Mouse (Mus musculus) MEL (cell line): ENCODE results near the gene Fbp2. TPM values are rescaled to one million over a fixed set of nuclear protein-coding genes. Genes with fewer than 3 reads are reported as not detected.

ENCODE experiments used
- DNase-seq: peaks from one replicate; pipeline ENCODE4 v3.0.0; 2011; ENCODE audit warnings: low read depth, low spot score
- H3K27ac ChIP-seq: 2 replicates; pipeline ENCODE4 v1.5.1; 2012; ENCODE audit warnings: low read depth, mild to moderate bottlenecking, control low read depth, low read length, moderate library complexity; ENCODE audit not compliant: control insufficient read depth
- H3K27me3 ChIP-seq, 2 experiments: fragments of 150-350 bp in 1 of 2; sonication (generic) in 1 of 2; 2 replicates each; pipeline ENCODE4 v1.6.1; 2012; ENCODE audit warnings: low read length in 2 of 2, mild to moderate bottlenecking in 2 of 2, improper control_type of control experiment in 1 of 2, moderate library complexity in 1 of 2; ENCODE audit not compliant: insufficient read depth in 2 of 2, control insufficient read depth in 1 of 2
- H3K36me3 ChIP-seq, 2 experiments: 2 replicates each; pipeline ENCODE4 v1.6.1; 2012 to 2014; ENCODE audit warnings: low read length in 2 of 2, improper control_type of control experiment in 1 of 2, inconsistent platforms in 1 of 2, mild to moderate bottlenecking in 1 of 2; ENCODE audit not compliant: insufficient read depth in 2 of 2, control insufficient read depth in 1 of 2
- H3K4me1 ChIP-seq, 2 experiments: fragments of 150-350 bp in 1 of 2; sonication (generic) in 1 of 2; 2 replicates each; pipeline ENCODE4 v1.6.1; 2012; ENCODE audit warnings: low read length in 2 of 2, improper control_type of control experiment in 1 of 2, mild to moderate bottlenecking in 1 of 2; ENCODE audit not compliant: insufficient read depth in 2 of 2, control insufficient read depth in 1 of 2
- H3K4me3 ChIP-seq, 2 experiments: fragments of 150-350 bp in 1 of 2; sonication (generic) in 1 of 2; 2 replicates each; pipeline ENCODE4 v1.5.1; 2012; ENCODE audit warnings: low read depth in 2 of 2, low read length in 2 of 2, mild to moderate bottlenecking in 2 of 2, moderate library complexity in 2 of 2, control low read depth in 1 of 2, improper control_type of control experiment in 1 of 2; ENCODE audit not compliant: control insufficient read depth in 1 of 2, insufficient read depth in 1 of 2
- H3K79me2 ChIP-seq: 2 replicates; pipeline ENCODE4 v1.6.1; 2012; ENCODE audit warnings: mild to moderate bottlenecking, low read length, moderate library complexity; ENCODE audit not compliant: control insufficient read depth, poor library complexity, insufficient read depth
- H3K9ac ChIP-seq: 2 replicates; pipeline ENCODE4 v1.6.1; 2012; ENCODE audit warnings: low read depth, mild to moderate bottlenecking, control low read depth, low read length, moderate library complexity; ENCODE audit not compliant: control insufficient read depth, poor library complexity, severe bottlenecking
- H3K9me3 ChIP-seq: fragments of 150-350 bp; sonication (generic); replicated peaks from 2 replicates; pipeline ENCODE4 v1.6.1; 2012; ENCODE audit warnings: mild to moderate bottlenecking, low read length, improper control_type of control experiment, moderate library complexity; ENCODE audit not compliant: insufficient read depth
- CHD2 ChIP-seq: IDR thresholded peaks from 2 replicates; pipeline ENCODE4 v1.6.1; 2011; ENCODE audit warnings: low read length, improper control_type of control experiment
- ELF1 ChIP-seq: IDR thresholded peaks from 2 replicates; pipeline ENCODE4 v1.6.1; 2014; ENCODE audit warnings: low read depth, mild to moderate bottlenecking, inconsistent platforms, low read length, improper control_type of control experiment, moderate library complexity
- EP300 ChIP-seq, 2 experiments: IDR thresholded peaks; 2 replicates each; pipeline ENCODE4 v1.6.1; 2011; ENCODE audit warnings: improper control_type of control experiment in 2 of 2, low read length in 2 of 2, low read depth in 1 of 2, mild to moderate bottlenecking in 1 of 2
- GABPA ChIP-seq: IDR thresholded peaks from 2 replicates; pipeline ENCODE4 v1.6.1; 2012; ENCODE audit warnings: low read depth, mild to moderate bottlenecking, inconsistent platforms, low read length, improper control_type of control experiment, moderate library complexity
- GATA1 ChIP-seq: IDR thresholded peaks from 2 replicates; pipeline ENCODE4 v1.6.1; 2011; ENCODE audit warnings: low read depth, low read length, improper control_type of control experiment
- HCFC1 ChIP-seq: IDR thresholded peaks from 2 replicates; pipeline ENCODE4 v1.6.1; 2012; ENCODE audit warnings: low read depth, mild to moderate bottlenecking, inconsistent platforms, low read length, improper control_type of control experiment, moderate library complexity
- JUND ChIP-seq: IDR thresholded peaks from 2 replicates; pipeline ENCODE4 v1.6.1; 2011; ENCODE audit warnings: low read depth, mild to moderate bottlenecking, improper control_type of control experiment, low read length
- KAT2A ChIP-seq: conservative IDR thresholded peaks from 2 replicates; pipeline ENCODE4 v1.6.1; 2012; ENCODE audit warnings: low read depth, low read length, improper control_type of control experiment, inconsistent platforms
- MXI1 ChIP-seq: IDR thresholded peaks from 2 replicates; pipeline ENCODE4 v1.6.1; 2011; ENCODE audit warnings: mild to moderate bottlenecking, low read depth, low read length, improper control_type of control experiment
- NELFE ChIP-seq: IDR thresholded peaks from 2 replicates; pipeline ENCODE4 v1.6.1; 2011; ENCODE audit warnings: low read depth, low read length, improper control_type of control experiment
- NRF1 ChIP-seq: IDR thresholded peaks from 2 replicates; pipeline ENCODE4 v1.6.1; 2014; ENCODE audit warnings: low read depth, mild to moderate bottlenecking, inconsistent platforms, low read length, improper control_type of control experiment, moderate library complexity; ENCODE audit not compliant: poor library complexity, insufficient read depth, severe bottlenecking
- POLR2AphosphoS2 ChIP-seq: IDR thresholded peaks from 2 replicates; pipeline ENCODE4 v1.6.1; 2011; ENCODE audit warnings: low read length, improper control_type of control experiment
- RAD21 ChIP-seq: IDR thresholded peaks from 2 replicates; pipeline ENCODE4 v1.6.1; 2011; ENCODE audit warnings: mild to moderate bottlenecking, low read depth, low read length, improper control_type of control experiment
- SIN3A ChIP-seq: IDR thresholded peaks from 2 replicates; pipeline ENCODE4 v1.6.1; 2012; ENCODE audit warnings: low read length, improper control_type of control experiment, inconsistent platforms
- UBTF ChIP-seq: IDR thresholded peaks from 2 replicates; pipeline ENCODE4 v1.6.1; 2012; ENCODE audit warnings: low read depth, mild to moderate bottlenecking, inconsistent platforms, low read length, improper control_type of control experiment, moderate library complexity, borderline replicate concordance; ENCODE audit not compliant: insufficient read depth
- USF2 ChIP-seq, 2 experiments: IDR thresholded peaks; 2 replicates each; pipeline ENCODE4 v1.6.1; 2011 to 2012; ENCODE audit warnings: improper control_type of control experiment in 2 of 2, low read length in 2 of 2, borderline replicate concordance in 1 of 2, inconsistent platforms in 1 of 2, low read depth in 1 of 2, mild to moderate bottlenecking in 1 of 2; ENCODE audit not compliant: insufficient read depth in 1 of 2
- polyA plus RNA-seq, 2 experiments: library from polyadenylated mRNA; stranded (reverse) in 1 of 2; unstranded in 1 of 2; fragments of >175 nt in 1 of 2; fragments of >200 nt in 1 of 2; gene quantifications; 2 replicates each; pipeline versions ENCODE4 v1.2.1 to v1.2.4; 2012; ENCODE audit warnings: low replicate concordance in 2 of 2, low read depth in 1 of 2; ENCODE audit not compliant: insufficient read length in 2 of 2, insufficient read depth in 1 of 2, missing spikeins in 1 of 2
- total RNA-seq: library from RNA; depleted of rRNA; stranded (reverse); fragments of 300-350 nt; gene quantifications from 2 replicates; pipeline ENCODE4 v1.2.3, GENCODE M21; 2012

Gene Fbp2
- total and polyA plus RNA-seq, 3 experiments = 4.7 to 10.8 TPM; not detected in 1

DNA sequence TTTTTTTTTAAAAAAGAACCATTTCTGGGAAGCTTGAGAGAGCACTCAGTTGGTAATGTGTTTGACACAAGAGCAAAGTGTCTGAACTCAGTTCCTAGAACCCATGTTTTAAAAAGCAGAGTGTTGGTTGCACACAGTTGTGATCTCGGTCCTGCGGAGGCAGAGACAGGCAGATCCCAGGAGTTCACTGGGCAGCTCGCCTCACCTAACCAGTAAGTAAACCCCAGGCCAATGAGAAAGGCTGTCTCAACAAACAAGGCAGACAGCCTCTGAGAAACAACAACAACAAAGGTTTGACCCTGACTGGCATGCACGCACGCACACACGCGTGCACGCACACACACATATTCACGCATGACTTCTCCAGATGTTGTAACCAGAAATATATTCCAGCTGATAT lies 25.7 kb upstream of the Fbp2 start:
- Histone ChIP-seq H3K36me3 (no peaks in the 10 kb centered on the region; a peak in 2 of 4 replicates), H3K4me3 (no peak overlapping the region), H3K79me2 (no peaks in the 10 kb centered on the region), H3K27me3 (peaks cover 0 to 3% of the 10 kb centered on the region in 2 experiments; a peak in 1 of 4 replicates), H3K9me3 (no peaks in the 10 kb centered on the region), H3K4me1 (peaks cover 0 to 4% of the 10 kb centered on the region in 2 experiments; a peak in 1 of 4 replicates), H3K27ac (no peak overlapping the region), H3K9ac (no peak overlapping the region)
- no peak for DNase-seq
- no peak for TF ChIP-seq ELF1
- no peak for TF ChIP-seq MXI1
- TF ChIP-seq EP300 (IDR thresholded peaks at IDR 0.05; ENCODE audit: low read depth in 1 of 2, low read length in 2 of 2) = no peak
- no peak for TF ChIP-seq USF2 (IDR thresholded peaks at IDR 0.05; ENCODE audit: borderline replicate concordance in 1 of 2, insufficient read depth in 1 of 2, low read depth in 1 of 2, low read length in 2 of 2)
- no peak for TF ChIP-seq CHD2
- TF ChIP-seq UBTF = no peak
- TF ChIP-seq HCFC1 = no peak
- TF ChIP-seq NRF1 = no peak
- TF ChIP-seq GATA1 = no peak
- TF ChIP-seq JUND = no peak
- TF ChIP-seq SIN3A = no peak

DNA sequence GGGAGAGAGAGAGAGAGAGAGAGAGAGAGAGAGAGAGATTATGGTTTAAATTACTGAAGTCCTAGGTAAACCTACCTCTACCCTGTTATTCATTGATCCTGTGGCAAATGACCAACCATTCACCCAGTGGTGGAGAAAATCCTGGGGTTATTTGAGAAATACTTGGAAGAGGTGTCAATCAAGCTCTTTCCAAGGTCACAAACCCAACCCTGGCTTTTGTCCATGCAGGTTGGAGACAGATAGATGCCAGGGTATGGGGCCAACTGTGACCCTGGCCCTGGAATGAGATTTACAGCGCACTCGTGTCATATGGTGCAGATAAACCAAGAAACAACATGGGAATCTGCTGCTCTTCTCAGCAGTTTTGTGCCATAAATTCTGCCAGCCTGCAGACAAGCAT lies 25.2 kb upstream of the Fbp2 start:
- Histone ChIP-seq H3K9ac (no peak overlapping the region), H3K4me3 (no peak overlapping the region), H3K4me1 (peaks cover 0 to 4% of the 10 kb centered on the region in 2 experiments; a peak in 1 of 4 replicates), H3K9me3 (no peaks in the 10 kb centered on the region), H3K79me2 (no peaks in the 10 kb centered on the region), H3K36me3 (no peaks in the 10 kb centered on the region; a peak in 2 of 4 replicates), H3K27ac (no peak overlapping the region), H3K27me3 (peaks cover 0 to 3% of the 10 kb centered on the region in 2 experiments; a peak in 1 of 4 replicates)
- no peak for TF ChIP-seq EP300 (IDR thresholded peaks at IDR 0.05; ENCODE audit: low read depth in 1 of 2, low read length in 2 of 2)
- DNase-seq = no peak

DNA sequence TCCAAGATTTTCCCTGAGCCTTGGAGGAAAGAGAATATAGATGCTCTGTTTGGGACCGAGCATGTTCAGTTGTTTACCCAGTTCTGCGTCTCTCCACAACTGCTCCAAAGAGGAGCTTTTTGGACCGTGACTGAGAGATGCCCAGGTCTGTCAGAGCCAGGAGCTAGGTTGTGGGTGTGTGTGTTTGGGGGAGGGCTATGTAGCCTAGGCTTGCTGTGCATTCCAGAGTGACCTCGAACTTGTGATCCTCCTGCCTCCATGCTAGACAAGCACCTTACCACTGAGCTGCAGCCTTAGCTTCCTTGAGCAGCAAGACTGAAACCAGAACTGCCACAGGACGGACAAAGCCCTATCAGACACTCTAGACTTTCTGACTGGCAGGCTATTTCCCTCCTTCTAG lies 24.6 kb upstream of the Fbp2 start:
- Histone ChIP-seq H3K79me2 (no peaks in the 10 kb centered on the region), H3K9ac (no peak overlapping the region), H3K4me1 (peaks cover 0 to 4% of the 10 kb centered on the region in 2 experiments; a peak in 1 of 4 replicates), H3K36me3 (no peaks in the 10 kb centered on the region; a peak in 2 of 4 replicates), H3K27me3 (peaks cover 0 to 2% of the 10 kb centered on the region in 2 experiments; a peak in 1 of 4 replicates), H3K27ac (no peak overlapping the region)
- no peak for TF ChIP-seq RAD21
- no peak for TF ChIP-seq KAT2A
- TF ChIP-seq NELFE = no peak
- TF ChIP-seq POLR2AphosphoS2 = no peak
- no peak for TF ChIP-seq GATA1
- TF ChIP-seq GABPA = no peak
- no peak for TF ChIP-seq MXI1
- TF ChIP-seq, all 39 proteins: peak for 0
- DNase-seq = no peak
- Histone ChIP-seq H3K4me3 (no peak overlapping the region), H3K9me3 (no peaks in the 10 kb centered on the region)
